Mouse (Mus musculus): ENCODE results near the gene Jagn1. TPM values are rescaled to one million over a fixed set of nuclear protein-coding genes. Genes with fewer than 3 reads are reported as not detected.

Gene Jagn1
- polyA plus RNA-seq, 1 experiment from 2014 or later = 75.9 TPM

GRCm38 (mm10) chr6:113472061-113472460, 29.7 kb downstream of the Jagn1 start:
- Histone ChIP-seq H3K27me3 (replicated peaks; ENCODE audit: control insufficient read depth, insufficient read depth, low read length) (peaks cover 23% of the 10 kb centered on the region), H3K4me3 (ENCODE audit: low read depth, low read length) (peak overlapping the region; percentile 21; the same call in 1 of the 2 replicates), H3K9ac (ENCODE audit: low read depth, low read length) (peak overlapping the region; percentile 53; the same call in 1 of the 2 replicates), H3K9me3 (ENCODE audit: control insufficient read depth, low read length) (no peaks in the 10 kb centered on the region), H3K4me1 (ENCODE audit: control insufficient read depth, insufficient read depth, low read length) (peaks cover 7% of the 10 kb centered on the region; the same call in 1 of the 2 replicates), H3K27ac (replicated peaks; ENCODE audit: low read depth, low read length) (peak overlapping the region; percentile 3; the same call in 1 of the 2 replicates), H3K36me3 (ENCODE audit: control insufficient read depth, insufficient read depth, low read length) (no peaks in the 10 kb centered on the region), H3K4me2 (ENCODE audit: low read depth, low read length) (peak overlapping the region; percentile 52)
- DNase-seq (ENCODE audit: low spot score) = no peak
- WGBS = 63% methylated on average over 10 of the region's 10 CpGs
- ATAC-seq (ENCODE audit: low read depth) = no peak

DNA sequence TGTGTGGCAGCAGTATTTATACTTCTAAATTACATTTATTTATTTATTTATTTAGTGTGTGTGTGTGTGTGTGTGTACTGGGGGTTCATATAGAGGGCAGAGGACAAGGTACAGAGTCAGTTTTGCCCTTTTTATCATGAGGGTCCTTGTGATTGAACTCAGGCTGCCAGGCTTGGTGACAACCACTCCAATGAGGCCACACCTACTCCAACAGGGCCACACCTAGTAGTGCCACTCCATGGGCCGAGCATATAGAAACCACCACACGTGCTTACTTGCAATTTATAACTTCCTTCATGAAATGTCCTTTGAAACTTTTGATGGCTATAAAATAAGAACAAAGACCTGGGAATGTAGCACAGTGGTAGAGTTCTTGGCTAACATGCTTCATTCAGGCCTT, 30.9 kb downstream of the Jagn1 start:
- Histone ChIP-seq H3K9ac (ENCODE audit: low read depth, low read length) (no peak overlapping the region), H3K9me3 (ENCODE audit: control insufficient read depth, low read length) (no peaks in the 10 kb centered on the region), H3K36me3 (ENCODE audit: control insufficient read depth, insufficient read depth, low read length) (no peaks in the 10 kb centered on the region), H3K4me2 (ENCODE audit: low read depth, low read length) (no peak overlapping the region), H3K27ac (replicated peaks; ENCODE audit: low read depth, low read length) (no peak overlapping the region), H3K27me3 (replicated peaks; ENCODE audit: control insufficient read depth, insufficient read depth, low read length) (peaks cover 23% of the 10 kb centered on the region), H3K4me3 (ENCODE audit: low read depth, low read length) (no peak overlapping the region), H3K4me1 (ENCODE audit: control insufficient read depth, insufficient read depth, low read length) (peaks cover 7% of the 10 kb centered on the region; the same call in 1 of the 2 replicates)
- 71% methylated on average over 2 of the region's 2 CpGs for WGBS
- ATAC-seq (ENCODE audit: low read depth) (no peak), DNase-seq (ENCODE audit: low spot score) (no peak)

DNA sequence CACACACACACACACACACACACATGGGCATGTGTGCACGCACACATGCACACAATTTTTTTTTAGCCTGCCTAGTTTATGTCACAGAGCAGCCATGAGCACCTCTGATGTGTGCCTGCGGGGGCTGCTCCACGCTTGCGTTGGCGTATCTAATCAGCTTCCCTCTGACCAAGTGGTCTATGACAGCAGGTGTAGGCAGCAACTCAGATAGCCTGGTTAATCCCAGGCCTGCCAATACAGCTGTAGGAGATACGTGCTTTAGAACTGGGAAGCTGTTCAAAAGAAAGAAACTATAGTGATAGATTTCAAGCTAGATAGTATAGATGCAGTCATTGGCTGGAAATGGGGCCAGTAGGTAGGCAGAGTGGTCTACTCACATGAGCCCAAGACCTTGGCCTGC, 31.3 kb downstream of the Jagn1 start:
- Histone ChIP-seq H3K9ac (ENCODE audit: low read depth, low read length) (no peak overlapping the region), H3K27me3 (replicated peaks; ENCODE audit: control insufficient read depth, insufficient read depth, low read length) (peaks cover 23% of the 10 kb centered on the region), H3K4me2 (ENCODE audit: low read depth, low read length) (no peak overlapping the region), H3K9me3 (ENCODE audit: control insufficient read depth, low read length) (no peaks in the 10 kb centered on the region), H3K4me3 (ENCODE audit: low read depth, low read length) (no peak overlapping the region), H3K36me3 (ENCODE audit: control insufficient read depth, insufficient read depth, low read length) (no peaks in the 10 kb centered on the region), H3K27ac (replicated peaks; ENCODE audit: low read depth, low read length) (no peak overlapping the region), H3K4me1 (ENCODE audit: control insufficient read depth, insufficient read depth, low read length) (peaks cover 7% of the 10 kb centered on the region; the same call in 1 of the 2 replicates)
- ATAC-seq (ENCODE audit: low read depth) (no peak), DNase-seq (ENCODE audit: low spot score) (no peak)
- 79% methylated on average over 6 of the region's 6 CpGs for WGBS

GRCm38 (mm10) chr6:113477353-113477752, 35.0 kb downstream of the Jagn1 start:
- Histone ChIP-seq H3K27ac (replicated peaks; ENCODE audit: low read depth, low read length) (no peak overlapping the region), H3K4me1 (ENCODE audit: control insufficient read depth, insufficient read depth, low read length) (peaks cover 3% of the 10 kb centered on the region; the same call in 1 of the 2 replicates), H3K9ac (ENCODE audit: low read depth, low read length) (no peak overlapping the region), H3K27me3 (replicated peaks; ENCODE audit: control insufficient read depth, insufficient read depth, low read length) (peaks cover 21% of the 10 kb centered on the region), H3K4me2 (ENCODE audit: low read depth, low read length) (no peak overlapping the region), H3K4me3 (ENCODE audit: low read depth, low read length) (no peak overlapping the region), H3K9me3 (ENCODE audit: control insufficient read depth, low read length) (no peaks in the 10 kb centered on the region), H3K36me3 (ENCODE audit: control insufficient read depth, insufficient read depth, low read length) (no peaks in the 10 kb centered on the region)
- 37% methylated on average over 7 of the region's 7 CpGs for WGBS
- DNase-seq (ENCODE audit: low spot score) = no peak
- no peak for ATAC-seq (ENCODE audit: low read depth)

DNA sequence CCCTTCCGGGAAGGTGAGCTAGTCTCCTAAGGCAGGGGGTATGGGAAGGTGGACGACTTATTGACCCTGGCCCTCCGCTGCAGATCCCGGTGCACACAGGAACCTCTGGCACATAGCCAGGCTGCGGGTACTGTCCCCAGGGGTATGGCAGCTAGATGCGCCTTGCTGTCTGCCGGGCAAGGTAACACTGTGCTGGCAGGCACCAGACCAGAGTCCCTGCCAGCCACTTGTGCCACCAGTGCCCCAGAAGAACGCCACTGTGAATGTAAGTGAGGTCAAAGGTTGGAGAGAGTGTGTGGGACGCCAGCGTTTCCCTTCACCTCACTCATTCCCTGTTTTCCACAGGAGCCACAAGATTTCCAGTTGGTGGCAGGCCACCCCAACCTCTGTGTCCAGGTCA, 36.5 kb downstream of the Jagn1 start:
- Histone ChIP-seq H3K4me2 (ENCODE audit: low read depth, low read length) (no peak overlapping the region), H3K4me1 (ENCODE audit: control insufficient read depth, insufficient read depth, low read length) (peaks cover 13% of the 10 kb centered on the region), H3K9me3 (ENCODE audit: control insufficient read depth, low read length) (no peaks in the 10 kb centered on the region), H3K9ac (ENCODE audit: low read depth, low read length) (no peak overlapping the region), H3K36me3 (ENCODE audit: control insufficient read depth, insufficient read depth, low read length) (no peaks in the 10 kb centered on the region), H3K27me3 (replicated peaks; ENCODE audit: control insufficient read depth, insufficient read depth, low read length) (peaks cover 29% of the 10 kb centered on the region), H3K4me3 (ENCODE audit: low read depth, low read length) (no peak overlapping the region), H3K27ac (replicated peaks; ENCODE audit: low read depth, low read length) (no peak overlapping the region)
- ATAC-seq (ENCODE audit: low read depth) = no peak
- WGBS = 74% methylated on average over 10 of the region's 10 CpGs
- no peak for DNase-seq (ENCODE audit: low spot score)

GRCm38 (mm10) chr6:113480555-113481373, 38.4 kb downstream of the Jagn1 start:
- H3K36me3 ChIP-seq (ENCODE audit: control insufficient read depth, insufficient read depth, low read length) = no peaks in the 10 kb centered on the region
- no peaks in the 10 kb centered on the region for H3K9me3 ChIP-seq (ENCODE audit: control insufficient read depth, low read length)
- peaks cover 16% of the 10 kb centered on the region for H3K4me1 ChIP-seq (ENCODE audit: control insufficient read depth, insufficient read depth, low read length)
- WGBS = 57% methylated on average over 18 of the region's 18 CpGs
- DNase-seq (ENCODE audit: low spot score) = peak; percentile 71
- peak; percentile 8; the same call in 1 of the 2 replicates for ATAC-seq (ENCODE audit: low read depth)
- no peak overlapping the region for H3K9ac ChIP-seq (ENCODE audit: low read depth, low read length)
- no peak overlapping the region for H3K4me3 ChIP-seq (ENCODE audit: low read depth, low read length)
- H3K27me3 ChIP-seq (replicated peaks; ENCODE audit: control insufficient read depth, insufficient read depth, low read length) = peaks cover 29% of the 10 kb centered on the region
- H3K4me2 ChIP-seq (ENCODE audit: low read depth, low read length) = no peak overlapping the region
- H3K27ac ChIP-seq (replicated peaks; ENCODE audit: low read depth, low read length) = no peak overlapping the region

DNA sequence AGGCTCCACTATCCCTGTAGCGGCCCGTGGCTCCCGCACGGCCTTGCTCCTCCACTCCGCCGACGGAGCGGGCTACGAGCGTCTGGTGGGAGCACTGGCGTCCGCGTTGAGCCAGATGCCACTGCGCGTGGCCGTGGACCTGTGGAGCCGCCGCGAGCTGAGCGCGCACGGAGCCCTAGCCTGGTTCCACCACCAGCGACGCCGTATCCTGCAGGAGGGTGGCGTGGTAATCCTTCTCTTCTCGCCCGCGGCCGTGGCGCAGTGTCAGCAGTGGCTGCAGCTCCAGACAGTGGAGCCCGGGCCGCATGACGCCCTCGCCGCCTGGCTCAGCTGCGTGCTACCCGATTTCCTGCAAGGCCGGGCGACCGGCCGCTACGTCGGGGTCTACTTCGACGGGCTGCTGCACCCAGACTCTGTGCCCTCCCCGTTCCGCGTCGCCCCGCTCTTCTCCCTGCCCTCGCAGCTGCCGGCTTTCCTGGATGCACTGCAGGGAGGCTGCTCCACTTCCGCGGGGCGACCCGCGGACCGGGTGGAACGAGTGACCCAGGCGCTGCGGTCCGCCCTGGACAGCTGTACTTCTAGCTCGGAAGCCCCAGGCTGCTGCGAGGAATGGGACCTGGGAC, 40.2 kb downstream of the Jagn1 start:
- H3K27ac ChIP-seq (replicated peaks; ENCODE audit: low read depth, low read length) = peak overlapping the region; percentile 65; the same call in 1 of the 2 replicates
- peaks cover 21% of the 10 kb centered on the region for H3K4me1 ChIP-seq (ENCODE audit: control insufficient read depth, insufficient read depth, low read length)
- H3K36me3 ChIP-seq (ENCODE audit: control insufficient read depth, insufficient read depth, low read length) = no peaks in the 10 kb centered on the region
- H3K9ac ChIP-seq (ENCODE audit: low read depth, low read length) = peak overlapping the region; percentile 65
- peak overlapping the region; percentile 48 for H3K4me3 ChIP-seq (ENCODE audit: low read depth, low read length)
- WGBS = 4% methylated on average over 54 of the region's 65 CpGs
- no peaks in the 10 kb centered on the region for H3K9me3 ChIP-seq (ENCODE audit: control insufficient read depth, low read length)
- ATAC-seq (ENCODE audit: low read depth) = peak; percentile 32; the same call in 1 of the 2 replicates
- H3K27me3 ChIP-seq (replicated peaks; ENCODE audit: control insufficient read depth, insufficient read depth, low read length) = peaks cover 29% of the 10 kb centered on the region
- peak; percentile 19 for DNase-seq (ENCODE audit: low spot score)
- peak overlapping the region; percentile 74 for H3K4me2 ChIP-seq (ENCODE audit: low read depth, low read length)

GRCm38 (mm10) chr6:113483100-113483615, 40.8 kb downstream of the Jagn1 start, which contains the start of gene Creld1:
Gene Creld1 (plus strand): TSS chr6:113483297.
- ATAC-seq (ENCODE audit: low read depth) = peak; percentile 94
- H3K9ac ChIP-seq (ENCODE audit: low read depth, low read length) = peak within 1 kb of the TSS; percentile 65
- H3K4me1 ChIP-seq (ENCODE audit: control insufficient read depth, insufficient read depth, low read length) = peaks cover 21% of the 10 kb centered on the region
- no peaks in the 10 kb centered on the region for H3K36me3 ChIP-seq (ENCODE audit: control insufficient read depth, insufficient read depth, low read length)
- H3K9me3 ChIP-seq (ENCODE audit: control insufficient read depth, low read length) = no peaks in the 10 kb centered on the region
- H3K4me2 ChIP-seq (ENCODE audit: low read depth, low read length) = peak within 1 kb of the TSS; percentile 74
- peaks cover 29% of the 10 kb centered on the region for H3K27me3 ChIP-seq (replicated peaks; ENCODE audit: control insufficient read depth, insufficient read depth, low read length)
- DNase-seq (ENCODE audit: low spot score) = peak; percentile 97
- peak within 1 kb of the TSS; percentile 48 for H3K4me3 ChIP-seq (ENCODE audit: low read depth, low read length)
- H3K27ac ChIP-seq (replicated peaks; ENCODE audit: low read depth, low read length) = peak within 1 kb of the TSS; percentile 69; the same call in 1 of the 2 replicates
- WGBS = under 1% methylated on average over 24 of the region's 26 CpGs

Data from embryonic facial prominence, embryonic 14.5 days (tissue).